Mouse (Mus musculus): ENCODE measurements around the gene Cd209f.
"Not testable (repeated sequence)": the region's sequence is repeated elsewhere in the genome, so short reads cannot be mapped to it uniquely, and the experiment has no call there.

Gene Cd209f

DNA sequence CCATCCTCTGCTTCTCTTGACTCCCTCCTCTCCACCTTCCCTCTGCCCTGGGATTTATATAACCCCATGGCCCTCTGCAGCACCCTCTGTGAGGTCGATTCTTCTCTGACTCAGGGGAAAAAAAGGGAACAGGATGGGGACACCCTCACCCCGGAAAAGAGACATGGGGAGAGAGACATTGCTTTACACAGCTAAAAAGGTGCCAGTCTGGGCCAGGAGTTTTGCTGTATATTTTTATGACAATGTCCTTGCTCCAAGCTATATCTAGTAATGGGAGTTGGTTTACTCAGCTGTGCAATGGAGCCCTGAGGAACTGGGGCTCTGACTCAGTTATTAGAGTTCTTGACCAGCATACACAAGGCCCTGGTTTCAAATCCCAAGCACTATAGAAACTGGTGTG lies at the start of gene Cd209f:
Cd209f (minus strand) TSS at position 101 of the 400 bp plus-strand sequence.
- DNase-seq (ENCODE audit: extremely low read depth, low read depth), result not testable (repeated sequence)

GRCm38 (mm10) chr8:4154878-4155277 lies 49.2 kb upstream of the Cd209f start:
- no peak for DNase-seq (ENCODE audit: extremely low read depth, low read depth)

GRCm38 (mm10) chr8:4147272-4147671 lies 41.6 kb upstream of the Cd209f start:
- DNase-seq (ENCODE audit: extremely low read depth, low read depth), result no peak

GRCm38 (mm10) chr8:4141721-4142120 lies 36.1 kb upstream of the Cd209f start:
- peak; percentile 14 for DNase-seq (ENCODE audit: extremely low read depth, low read depth)

DNA sequence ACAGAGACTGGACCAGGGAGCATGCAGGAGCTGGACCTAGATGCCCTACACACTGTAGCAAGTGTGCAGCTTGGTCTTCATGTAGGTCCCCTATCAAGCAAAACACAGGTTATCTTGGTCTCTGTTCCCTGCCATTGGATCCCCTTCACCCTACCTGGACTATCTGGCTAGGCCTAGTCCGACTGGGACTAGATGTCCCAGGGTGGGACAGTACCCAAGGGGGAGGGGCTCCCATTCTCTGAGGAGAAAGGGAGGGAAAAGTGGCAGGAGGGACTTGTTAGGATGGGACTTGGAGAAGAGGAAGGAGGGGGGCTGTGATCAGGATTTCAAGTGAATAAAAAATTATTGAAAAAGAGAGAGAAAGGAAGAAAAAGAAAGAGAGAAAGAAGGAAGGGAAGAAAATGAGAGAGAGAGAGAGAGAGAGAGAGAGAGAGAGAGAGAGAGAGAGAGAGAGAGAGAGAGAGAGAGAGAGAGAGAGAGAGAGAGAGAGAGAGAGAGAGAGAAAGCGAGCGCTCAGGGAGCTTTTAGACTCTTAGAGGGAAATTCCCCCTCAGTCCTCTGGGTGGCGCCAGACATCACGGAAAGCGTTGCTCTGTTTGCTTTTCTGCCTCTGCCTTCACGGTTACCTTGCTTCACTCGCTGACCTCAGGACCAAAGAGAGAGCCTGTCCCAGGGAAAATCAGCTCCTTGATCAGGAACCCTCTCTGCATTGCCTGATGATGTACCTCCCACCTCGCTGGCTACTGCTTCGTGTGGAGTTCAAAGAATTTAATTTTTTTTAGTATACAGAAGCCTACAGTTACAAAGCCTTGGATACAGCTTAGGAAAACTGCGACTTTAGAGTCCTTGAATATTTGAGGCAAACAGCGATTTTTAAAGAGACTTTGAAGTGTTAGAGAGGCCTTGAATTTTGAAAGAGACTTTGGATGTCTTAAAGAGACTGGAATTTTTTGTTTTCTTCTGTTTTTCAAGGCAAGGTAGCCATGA lies 34.3 kb upstream of the Cd209f start:
- peak; percentile 49 for DNase-seq (ENCODE audit: extremely low read depth, low read depth)

DNA sequence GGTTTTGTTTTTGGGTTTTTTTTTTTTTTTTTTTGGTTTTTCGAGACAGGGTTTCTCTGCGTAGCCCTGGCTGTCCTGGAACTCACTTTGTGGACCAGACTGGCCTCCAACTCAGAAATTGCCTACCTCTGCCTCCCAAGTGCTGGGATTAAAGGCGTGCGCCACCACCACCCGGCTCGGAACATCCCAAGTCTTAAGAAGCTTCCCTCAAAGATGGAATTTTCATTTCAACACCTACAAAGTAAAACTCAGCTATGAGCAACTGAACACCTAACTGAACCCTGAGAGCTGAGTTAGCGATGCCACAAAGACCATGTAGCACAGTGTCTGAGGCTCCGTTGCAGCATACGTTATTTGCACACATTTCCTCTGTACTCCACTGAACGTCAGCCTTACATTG lies 28.2 kb upstream of the Cd209f start, which contains the start of gene Cd209g:
Cd209g (plus strand) TSS at position 301 of the 400 bp plus-strand sequence.
- no peak for DNase-seq (ENCODE audit: extremely low read depth, low read depth)

- DNase-seq (ENCODE audit: extremely low read depth, low read depth), result not testable (repeated sequence)
Measured at GRCm38 (mm10) chr8:4088514-4088913, 17.1 kb downstream of the Cd209f start.

GRCm38 (mm10) chr8:4087180-4087722 lies 18.4 kb downstream of the Cd209f start:
- DNase-seq (ENCODE audit: extremely low read depth, low read depth), result not testable (repeated sequence)

All from MEL-GATA-1-ER (cell line).